Mouse (Mus musculus) ES-Bruce4 (cell line): ENCODE data around the gene Crip3.

Source experiments
- CTCF ChIP-seq: IDR thresholded peaks from one replicate; pipeline ENCODE4 v1.8.1; 2011; ENCODE audit warnings: low read depth, low read length
- POLR2A ChIP-seq: IDR thresholded peaks from one replicate; pipeline ENCODE4 v1.8.1; 2011; ENCODE audit warnings: low read length; ENCODE audit not compliant: insufficient read depth

DNA sequence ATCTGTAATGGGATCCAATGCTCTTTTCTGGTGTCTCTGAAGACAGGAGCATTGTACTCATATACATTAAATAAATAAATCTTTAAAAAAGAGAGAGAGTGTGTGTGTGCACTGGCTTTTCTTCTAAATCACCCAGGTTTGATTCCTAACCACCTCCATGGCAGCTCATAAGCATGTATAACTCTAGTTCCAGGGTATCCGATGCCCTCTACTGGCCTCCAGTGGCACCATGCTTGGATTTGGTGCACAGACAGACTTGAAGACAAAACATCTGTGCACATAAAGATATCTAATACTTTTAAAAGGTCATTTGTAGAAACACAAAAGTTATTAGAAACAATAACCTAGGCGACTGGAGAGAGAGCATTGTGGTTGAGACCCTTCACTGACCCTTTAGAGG, 35.7 kb upstream of the Crip3 start:
- no peak for TF ChIP-seq POLR2A
- peak; percentile 44 for TF ChIP-seq CTCF
